Mouse (Mus musculus) forebrain, embryonic 13.5 days (tissue): ENCODE measurements around the gene Polr2j. TPM values are rescaled to one million over a fixed set of nuclear protein-coding genes. Genes with fewer than 3 reads are reported as not detected.
"Not testable (repeated sequence)": the region's sequence is repeated elsewhere in the genome, so short reads cannot be mapped to it uniquely, and the experiment has no call there.

Source experiments
- ATAC-seq: fragments of 200-750 bp; cut with Nextera tagmentation; 2 replicates; pipeline ENCODE4 v1.8.0; 2017
- H3K27ac ChIP-seq: fragments of 300-500 bp; sonication (generic); 2 replicates; pipeline ENCODE4 v1.5.1; 2015; ENCODE audit warnings: inconsistent platforms, mild to moderate bottlenecking, moderate library complexity
- H3K27me3 ChIP-seq: fragments of 300-500 bp; sonication (generic); 2 replicates; pipeline ENCODE4 v1.6.1; 2015; ENCODE audit warnings: mild to moderate bottlenecking, inconsistent platforms
- H3K36me3 ChIP-seq: fragments of 300-500 bp; sonication (generic); 2 replicates; pipeline ENCODE4 v1.6.1; 2015; ENCODE audit warnings: mild to moderate bottlenecking, inconsistent platforms; ENCODE audit not compliant: poor library complexity, severe bottlenecking
- H3K4me1 ChIP-seq: fragments of 300-500 bp; sonication (generic); 2 replicates; pipeline ENCODE4 v1.6.1; 2015; ENCODE audit warnings: inconsistent platforms
- H3K4me2 ChIP-seq: fragments of 300-500 bp; sonication (generic); 2 replicates; pipeline ENCODE4 v1.6.1; 2015; ENCODE audit warnings: inconsistent platforms, mild to moderate bottlenecking, moderate library complexity
- H3K4me3 ChIP-seq: fragments of 300-500 bp; sonication (generic); 2 replicates; pipeline ENCODE4 v1.5.1; 2015; ENCODE audit warnings: mild to moderate bottlenecking, inconsistent platforms
- H3K9ac ChIP-seq: fragments of 300-500 bp; sonication (generic); 2 replicates; pipeline ENCODE4 v1.6.1; 2015; ENCODE audit warnings: mild to moderate bottlenecking, inconsistent platforms
- H3K9me3 ChIP-seq: fragments of 300-500 bp; sonication (generic); replicated peaks from 2 replicates; pipeline ENCODE4 v1.6.1; 2016; ENCODE audit warnings: inconsistent platforms
- WGBS: fragments of 180-500 bp; shearing (Covaris S2); methylation state at CpG from one replicate; pipeline ENCODE4 v1.1.7; 2015; 5-methylcytosine and 5-hydroxymethylcytosine counted together
- polyA plus RNA-seq: library from polyadenylated mRNA; unstranded; fragments of >200 nt; fragmentation: Nextera tagmentation; extraction: Ambion mirVana; gene quantifications from 2 replicates; pipeline ENCODE4 v1.2.1, GENCODE M21; 2015

The Polr2j gene
- polyA plus RNA-seq, 1 experiment from 2014 or later = 287 TPM

- peaks cover 22% of the 10 kb centered on the region for H3K4me1 ChIP-seq
- not testable (repeated sequence) for H3K9me3 ChIP-seq, H3K4me2 ChIP-seq, H3K36me3 ChIP-seq, H3K4me3 ChIP-seq, H3K27ac ChIP-seq, H3K9ac ChIP-seq, H3K27me3 ChIP-seq, ATAC-seq
- 44% methylated on average over 4 of the region's 4 CpGs for WGBS
These were observed 2.9 kb upstream of the Polr2j start for GRCm38 (mm10) chr5:136113546-136113945.

- no peaks in the 10 kb centered on the region for H3K27me3 ChIP-seq
- peak overlapping the region; percentile 86 for H3K9ac ChIP-seq
- peak overlapping the region; percentile 75 for H3K4me3 ChIP-seq
- peaks cover 22% of the 10 kb centered on the region for H3K4me1 ChIP-seq
- H3K27ac ChIP-seq = no peak overlapping the region; the same call in 1 of the 2 replicates
- no peaks in the 10 kb centered on the region for H3K9me3 ChIP-seq
- H3K36me3 ChIP-seq = peaks cover 27% of the 10 kb centered on the region
- ATAC-seq = peak; percentile 79
- H3K4me2 ChIP-seq = peak overlapping the region; percentile 88
- under 1% methylated on average over 22 of the region's 22 CpGs for WGBS
These were observed 317 bp downstream of the Polr2j start for GRCm38 (mm10) chr5:136116784-136117112.

GRCm38 (mm10) chr5:136122165-136122564 is 5.7 kb downstream of the Polr2j start:
- no peak overlapping the region for H3K27ac ChIP-seq
- no peaks in the 10 kb centered on the region for H3K27me3 ChIP-seq
- no peak overlapping the region for H3K4me2 ChIP-seq
- WGBS = 89% methylated on average over 10 of the region's 10 CpGs
- H3K36me3 ChIP-seq = peaks cover 80% of the 10 kb centered on the region
- no peak overlapping the region for H3K4me3 ChIP-seq
- peaks cover 12% of the 10 kb centered on the region for H3K4me1 ChIP-seq
- no peaks in the 10 kb centered on the region for H3K9me3 ChIP-seq
- ATAC-seq = no peak
- no peak overlapping the region for H3K9ac ChIP-seq

- H3K36me3 ChIP-seq = peaks cover 50% of the 10 kb centered on the region
These were observed 19.3 kb downstream of the Polr2j start, which contains the start of the genes Lrwd1 and Alkbh4 for GRCm38 (mm10) chr5:136135571-136136291. Gene Lrwd1, minus strand, starts transcription at chr5:136136074. Gene Alkbh4, plus strand, starts transcription at chr5:136136146.

GRCm38 (mm10) chr5:136136292-136136990 is 20.0 kb downstream of the Polr2j start:
- Histone ChIP-seq H3K9me3 (no peaks in the 10 kb centered on the region), H3K4me3 (peak overlapping the region; percentile 77), H3K9ac (peak overlapping the region; percentile 85), H3K27me3 (no peaks in the 10 kb centered on the region), H3K4me2 (peak overlapping the region; percentile 81), H3K36me3 (peaks cover 50% of the 10 kb centered on the region), H3K27ac (no peak overlapping the region), H3K4me1 (peaks cover 25% of the 10 kb centered on the region)
- ATAC-seq = peak; percentile 6; the same call in 1 of the 2 replicates
- WGBS = 9% methylated on average over 20 of the region's 20 CpGs

More at GRCm38 (mm10) chr5:136135571-136136291, 19.3 kb downstream of the Polr2j start, which contains the start of the genes Lrwd1 and Alkbh4:
- H3K27me3 ChIP-seq = no peaks in the 10 kb centered on the region
- WGBS = under 1% methylated on average over 60 of the region's 60 CpGs
- H3K9ac ChIP-seq = peak within 1 kb of the TSS; percentile 85
- H3K4me2 ChIP-seq = peak within 1 kb of the TSS; percentile 81
- peaks cover 25% of the 10 kb centered on the region for H3K4me1 ChIP-seq
- no peaks in the 10 kb centered on the region for H3K9me3 ChIP-seq
- peak; percentile 96 for ATAC-seq
- H3K27ac ChIP-seq = no peak within 1 kb of the TSS; the same call in 1 of the 2 replicates
- H3K4me3 ChIP-seq = peak within 1 kb of the TSS; percentile 77

- peaks cover 25% of the 10 kb centered on the region for H3K4me1 ChIP-seq
- no peak overlapping the region for H3K27ac ChIP-seq
- H3K4me3 ChIP-seq = no peak overlapping the region
- ATAC-seq = no peak
- no peak overlapping the region for H3K4me2 ChIP-seq
- WGBS = 76% methylated on average over 13 of the region's 13 CpGs
- no peak overlapping the region for H3K9ac ChIP-seq
- H3K36me3 ChIP-seq = peaks cover 49% of the 10 kb centered on the region
- no peaks in the 10 kb centered on the region for H3K27me3 ChIP-seq
- no peaks in the 10 kb centered on the region for H3K9me3 ChIP-seq
These were observed 21.3 kb downstream of the Polr2j start for GRCm38 (mm10) chr5:136137658-136138274.

GRCm38 (mm10) chr5:136139393-136139792 is 23.0 kb downstream of the Polr2j start:
- Histone ChIP-seq H3K36me3 (peaks cover 34% of the 10 kb centered on the region), H3K27me3 (no peaks in the 10 kb centered on the region), H3K4me1 (peaks cover 24% of the 10 kb centered on the region), H3K4me3 (no peak overlapping the region), H3K27ac (no peak overlapping the region), H3K9ac (no peak overlapping the region), H3K9me3 (no peaks in the 10 kb centered on the region), H3K4me2 (no peak overlapping the region)
- 94% methylated on average over 13 of the region's 13 CpGs for WGBS
- no peak for ATAC-seq

- no peak overlapping the region for H3K4me2 ChIP-seq
- no peak overlapping the region for H3K4me3 ChIP-seq
- no peaks in the 10 kb centered on the region for H3K9me3 ChIP-seq
- WGBS = 93% methylated on average over 10 of the region's 10 CpGs
- no peak overlapping the region for H3K9ac ChIP-seq
- ATAC-seq = no peak
- H3K36me3 ChIP-seq = peaks cover 34% of the 10 kb centered on the region
- H3K4me1 ChIP-seq = peaks cover 17% of the 10 kb centered on the region
- H3K27me3 ChIP-seq = no peaks in the 10 kb centered on the region
- H3K27ac ChIP-seq = no peak overlapping the region
These were observed 23.6 kb downstream of the Polr2j start for GRCm38 (mm10) chr5:136140057-136140482.

GRCm38 (mm10) chr5:136142746-136143145 is 26.3 kb downstream of the Polr2j start:
- WGBS = 91% methylated on average over 5 of the region's 5 CpGs
- Histone ChIP-seq H3K4me3 (no peak overlapping the region), H3K9me3 (no peaks in the 10 kb centered on the region), H3K36me3 (peaks cover 34% of the 10 kb centered on the region), H3K9ac (no peak overlapping the region), H3K27me3 (no peaks in the 10 kb centered on the region), H3K4me1 (no peaks in the 10 kb centered on the region), H3K27ac (no peak overlapping the region), H3K4me2 (no peak overlapping the region)
- ATAC-seq = no peak

GRCm38 (mm10) chr5:136143161-136143755 is 26.8 kb downstream of the Polr2j start:
- no peak overlapping the region for H3K4me3 ChIP-seq
- ATAC-seq = no peak
- WGBS = 90% methylated on average over 6 of the region's 6 CpGs
- H3K4me1 ChIP-seq = no peaks in the 10 kb centered on the region
- H3K4me2 ChIP-seq = no peak overlapping the region
- H3K27me3 ChIP-seq = no peaks in the 10 kb centered on the region
- H3K9me3 ChIP-seq = no peaks in the 10 kb centered on the region
- H3K27ac ChIP-seq = no peak overlapping the region
- H3K9ac ChIP-seq = no peak overlapping the region
- H3K36me3 ChIP-seq = peaks cover 34% of the 10 kb centered on the region

- Histone ChIP-seq H3K9me3 (no peaks in the 10 kb centered on the region), H3K27me3 (no peaks in the 10 kb centered on the region), H3K4me1 (no peaks in the 10 kb centered on the region), H3K27ac (no peak overlapping the region), H3K9ac (no peak overlapping the region), H3K36me3 (peaks cover 28% of the 10 kb centered on the region), H3K4me2 (no peak overlapping the region), H3K4me3 (no peak overlapping the region)
- no peak for ATAC-seq
- 84% methylated on average over 12 of the region's 12 CpGs for WGBS
These were observed 28.4 kb downstream of the Polr2j start for GRCm38 (mm10) chr5:136144606-136145430.
